Mouse (Mus musculus): ENCODE results near the gene Nalcn. TPM values are rescaled to one million over a fixed set of nuclear protein-coding genes. Genes with fewer than 3 reads are reported as not detected.
"Not testable (repeated sequence)": the region's sequence is repeated elsewhere in the genome, so short reads cannot be mapped to it uniquely, and the experiment has no call there.

Nalcn gene
- polyA plus RNA-seq (2014; fragmentation: Nextera tagmentation; extraction: Ambion mirVana), result 2.4 and 3.1 TPM in 2 replicates

GRCm38 (mm10) chr14:123626501-123627179 is at the start of gene Nalcn:
Gene Nalcn (minus strand): TSS chr14:123627144.
- peak within 1 kb of the TSS; percentile 67 for H3K9ac ChIP-seq (ENCODE audit: low read depth, low read length)
- no peaks in the 10 kb centered on the region for H3K36me3 ChIP-seq (ENCODE audit: control insufficient read depth, insufficient read depth, low read length)
- WGBS, result under 1% methylated on average over 42 of the region's 47 CpGs
- no peaks in the 10 kb centered on the region for H3K27me3 ChIP-seq (ENCODE audit: control insufficient read depth, insufficient read depth, low read length)
- DNase-seq (ENCODE audit: low spot score) (peak; percentile 69), ATAC-seq (ENCODE audit: low FRiP score) (peak; percentile 88)
- peak within 1 kb of the TSS; percentile 84 for H3K4me2 ChIP-seq (replicated peaks; ENCODE audit: low read depth, low read length)
- no peaks in the 10 kb centered on the region for H3K4me1 ChIP-seq (replicated peaks; ENCODE audit: control insufficient read depth, insufficient read depth, low read length)
- peak within 1 kb of the TSS; percentile 18; the same call in 1 of the 2 replicates for H3K27ac ChIP-seq (ENCODE audit: low read depth, low read length)
- H3K4me3 ChIP-seq (ENCODE audit: low read depth, low read length), result peak within 1 kb of the TSS; percentile 64
- H3K9me3 ChIP-seq (ENCODE audit: control insufficient read depth, low read length), result no peaks in the 10 kb centered on the region

- H3K9ac ChIP-seq (ENCODE audit: low read depth, low read length); ATAC-seq (ENCODE audit: low FRiP score); H3K4me3 ChIP-seq (ENCODE audit: low read depth, low read length); H3K4me2 ChIP-seq (replicated peaks; ENCODE audit: low read depth, low read length); H3K36me3 ChIP-seq (ENCODE audit: control insufficient read depth, insufficient read depth, low read length); H3K4me1 ChIP-seq (replicated peaks; ENCODE audit: control insufficient read depth, insufficient read depth, low read length); H3K27me3 ChIP-seq (ENCODE audit: control insufficient read depth, insufficient read depth, low read length); DNase-seq (ENCODE audit: low spot score); H3K27ac ChIP-seq (ENCODE audit: low read depth, low read length); H3K9me3 ChIP-seq (ENCODE audit: control insufficient read depth, low read length): not testable (repeated sequence)
- 82% methylated on average over 21 of the region's 21 CpGs for WGBS
Measured at GRCm38 (mm10) chr14:123671076-123671475, 44.1 kb upstream of the Nalcn start.

GRCm38 (mm10) chr14:123664451-123664850 is 37.5 kb upstream of the Nalcn start:
- Histone ChIP-seq H3K4me3 (ENCODE audit: low read depth, low read length) (no peak overlapping the region), H3K4me1 (replicated peaks; ENCODE audit: control insufficient read depth, insufficient read depth, low read length) (no peaks in the 10 kb centered on the region), H3K36me3 (ENCODE audit: control insufficient read depth, insufficient read depth, low read length) (no peaks in the 10 kb centered on the region), H3K27me3 (ENCODE audit: control insufficient read depth, insufficient read depth, low read length) (no peaks in the 10 kb centered on the region), H3K27ac (ENCODE audit: low read depth, low read length) (no peak overlapping the region), H3K9me3 (ENCODE audit: control insufficient read depth, low read length) (no peaks in the 10 kb centered on the region), H3K4me2 (replicated peaks; ENCODE audit: low read depth, low read length) (no peak overlapping the region), H3K9ac (ENCODE audit: low read depth, low read length) (no peak overlapping the region)
- ATAC-seq (ENCODE audit: low FRiP score) (no peak), DNase-seq (ENCODE audit: low spot score) (no peak)

- no peaks in the 10 kb centered on the region for H3K4me1 ChIP-seq (replicated peaks; ENCODE audit: control insufficient read depth, insufficient read depth, low read length)
- no peak overlapping the region for H3K27ac ChIP-seq (ENCODE audit: low read depth, low read length)
- no peak overlapping the region for H3K9ac ChIP-seq (ENCODE audit: low read depth, low read length)
- no peak overlapping the region for H3K4me3 ChIP-seq (ENCODE audit: low read depth, low read length)
- no peaks in the 10 kb centered on the region for H3K27me3 ChIP-seq (ENCODE audit: control insufficient read depth, insufficient read depth, low read length)
- no peak overlapping the region for H3K4me2 ChIP-seq (replicated peaks; ENCODE audit: low read depth, low read length)
- no peaks in the 10 kb centered on the region for H3K9me3 ChIP-seq (ENCODE audit: control insufficient read depth, low read length)
- ATAC-seq (ENCODE audit: low FRiP score) (no peak), DNase-seq (ENCODE audit: low spot score) (no peak)
- H3K36me3 ChIP-seq (ENCODE audit: control insufficient read depth, insufficient read depth, low read length), result no peaks in the 10 kb centered on the region
Measured at GRCm38 (mm10) chr14:123663206-123663605, 36.3 kb upstream of the Nalcn start.

- WGBS, result 82% methylated on average over 1 of the region's 1 CpGs
- H3K4me3 ChIP-seq (ENCODE audit: low read depth, low read length), result no peak overlapping the region
- H3K27ac ChIP-seq (ENCODE audit: low read depth, low read length), result no peak overlapping the region
- no peak overlapping the region for H3K4me2 ChIP-seq (replicated peaks; ENCODE audit: low read depth, low read length)
- no peaks in the 10 kb centered on the region for H3K9me3 ChIP-seq (ENCODE audit: control insufficient read depth, low read length)
- H3K9ac ChIP-seq (ENCODE audit: low read depth, low read length), result no peak overlapping the region
- no peaks in the 10 kb centered on the region for H3K27me3 ChIP-seq (ENCODE audit: control insufficient read depth, insufficient read depth, low read length)
- no peak for DNase-seq (ENCODE audit: low spot score)
- no peaks in the 10 kb centered on the region for H3K4me1 ChIP-seq (replicated peaks; ENCODE audit: control insufficient read depth, insufficient read depth, low read length)
- no peaks in the 10 kb centered on the region for H3K36me3 ChIP-seq (ENCODE audit: control insufficient read depth, insufficient read depth, low read length)
- ATAC-seq (ENCODE audit: low FRiP score), result no peak
Measured at GRCm38 (mm10) chr14:123662386-123662785, 35.4 kb upstream of the Nalcn start.

- Histone ChIP-seq H3K9ac (ENCODE audit: low read depth, low read length) (no peak overlapping the region), H3K27ac (ENCODE audit: low read depth, low read length) (no peak overlapping the region), H3K4me1 (replicated peaks; ENCODE audit: control insufficient read depth, insufficient read depth, low read length) (no peaks in the 10 kb centered on the region), H3K4me3 (ENCODE audit: low read depth, low read length) (no peak overlapping the region), H3K27me3 (ENCODE audit: control insufficient read depth, insufficient read depth, low read length) (no peaks in the 10 kb centered on the region), H3K9me3 (ENCODE audit: control insufficient read depth, low read length) (no peaks in the 10 kb centered on the region), H3K4me2 (replicated peaks; ENCODE audit: low read depth, low read length) (no peak overlapping the region), H3K36me3 (ENCODE audit: control insufficient read depth, insufficient read depth, low read length) (no peaks in the 10 kb centered on the region)
- ATAC-seq (ENCODE audit: low FRiP score) (peak; percentile 84), DNase-seq (ENCODE audit: low spot score) (peak; percentile 70)
- 25% methylated on average over 20 of the region's 20 CpGs for WGBS
Measured at GRCm38 (mm10) chr14:123661091-123661491, 34.1 kb upstream of the Nalcn start.

- 0 out of 2 replicates have a peak, but pooled peaks have one; percentile 12 for ATAC-seq (ENCODE audit: low FRiP score)
- Histone ChIP-seq H3K27ac (ENCODE audit: low read depth, low read length) (no peak within 1 kb of the TSS), H3K36me3 (ENCODE audit: control insufficient read depth, insufficient read depth, low read length) (no peaks in the 10 kb centered on the region), H3K9ac (ENCODE audit: low read depth, low read length) (no peak within 1 kb of the TSS), H3K4me2 (replicated peaks; ENCODE audit: low read depth, low read length) (no peak within 1 kb of the TSS), H3K4me3 (ENCODE audit: low read depth, low read length) (no peak within 1 kb of the TSS), H3K4me1 (replicated peaks; ENCODE audit: control insufficient read depth, insufficient read depth, low read length) (no peaks in the 10 kb centered on the region), H3K27me3 (ENCODE audit: control insufficient read depth, insufficient read depth, low read length) (no peaks in the 10 kb centered on the region), H3K9me3 (ENCODE audit: control insufficient read depth, low read length) (no peaks in the 10 kb centered on the region)
- DNase-seq (ENCODE audit: low spot score), result peak; percentile 3
- WGBS, result 32% methylated on average over 7 of the region's 7 CpGs
Measured at GRCm38 (mm10) chr14:123659921-123660385, 33.0 kb upstream of the Nalcn start, which contains the start of gene Itgbl1. Gene Itgbl1 (plus strand): TSS chr14:123659971.

GRCm38 (mm10) chr14:123627180-123627562 is 227 bp upstream of the Nalcn start:
- Histone ChIP-seq H3K4me3 (ENCODE audit: low read depth, low read length) (peak overlapping the region; percentile 64), H3K9ac (ENCODE audit: low read depth, low read length) (peak overlapping the region; percentile 67), H3K9me3 (ENCODE audit: control insufficient read depth, low read length) (no peaks in the 10 kb centered on the region), H3K4me1 (replicated peaks; ENCODE audit: control insufficient read depth, insufficient read depth, low read length) (no peaks in the 10 kb centered on the region), H3K27me3 (ENCODE audit: control insufficient read depth, insufficient read depth, low read length) (no peaks in the 10 kb centered on the region), H3K4me2 (replicated peaks; ENCODE audit: low read depth, low read length) (peak overlapping the region; percentile 84), H3K36me3 (ENCODE audit: control insufficient read depth, insufficient read depth, low read length) (no peaks in the 10 kb centered on the region), H3K27ac (ENCODE audit: low read depth, low read length) (no peak overlapping the region; the same call in 1 of the 2 replicates)
- DNase-seq (ENCODE audit: low spot score) (no peak), ATAC-seq (ENCODE audit: low FRiP score) (no peak)
- 59% methylated on average over 3 of the region's 3 CpGs for WGBS

- DNase-seq (ENCODE audit: low spot score) (peak; percentile 21), ATAC-seq (ENCODE audit: low FRiP score) (peak; percentile 58)
- Histone ChIP-seq H3K9ac (ENCODE audit: low read depth, low read length) (no peak overlapping the region), H3K9me3 (ENCODE audit: control insufficient read depth, low read length) (no peaks in the 10 kb centered on the region), H3K27ac (ENCODE audit: low read depth, low read length) (no peak overlapping the region), H3K4me3 (ENCODE audit: low read depth, low read length) (no peak overlapping the region), H3K27me3 (ENCODE audit: control insufficient read depth, insufficient read depth, low read length) (no peaks in the 10 kb centered on the region), H3K4me1 (replicated peaks; ENCODE audit: control insufficient read depth, insufficient read depth, low read length) (no peaks in the 10 kb centered on the region), H3K4me2 (replicated peaks; ENCODE audit: low read depth, low read length) (no peak overlapping the region), H3K36me3 (ENCODE audit: control insufficient read depth, insufficient read depth, low read length) (no peaks in the 10 kb centered on the region)
- 44% methylated on average over 1 of the region's 1 CpGs for WGBS
Measured at GRCm38 (mm10) chr14:123622969-123623368, 4.0 kb downstream of the Nalcn start.

Data from hindbrain, embryonic 11.5 days (tissue).